Mouse (Mus musculus) forelimb bud, embryonic 11.5 days (tissue): Measurements from ENCODE around the gene Lypd5.

Source experiments
- DNase-seq: peaks from one replicate; pipeline ENCODE4 v3.0.0-alpha.2; 2012; ENCODE audit warnings: low read depth, low spot score

Gene Lypd5

GRCm38 (mm10) chr7:24359269-24359668 lies 10.3 kb downstream of the Lypd5 start:
- DNase-seq = peak; percentile 66

- DNase-seq = no peak
Observed at GRCm38 (mm10) chr7:24361001-24361400, 12.0 kb downstream of the Lypd5 start.

- no peak for DNase-seq
Observed at GRCm38 (mm10) chr7:24363228-24363627, 14.2 kb downstream of the Lypd5 start.

- peak; percentile 89 for DNase-seq
Observed at GRCm38 (mm10) chr7:24364827-24365226, 15.8 kb downstream of the Lypd5 start.

- no peak for DNase-seq
Observed at GRCm38 (mm10) chr7:24365258-24366014, 16.4 kb downstream of the Lypd5 start.

- no peak for DNase-seq
Observed at GRCm38 (mm10) chr7:24366716-24367632, 18.0 kb downstream of the Lypd5 start.

GRCm38 (mm10) chr7:24368226-24368625 lies 19.2 kb downstream of the Lypd5 start:
- no peak for DNase-seq

- DNase-seq = no peak
Observed at GRCm38 (mm10) chr7:24368946-24369345, 19.9 kb downstream of the Lypd5 start.

GRCm38 (mm10) chr7:24369731-24370541 lies 20.9 kb downstream of the Lypd5 start, which contains the start of gene Kcnn4:
Kcnn4 (plus strand) TSS chr7:24370263.
- no peak for DNase-seq

GRCm38 (mm10) chr7:24371012-24371808 lies 22.2 kb downstream of the Lypd5 start:
- DNase-seq = no peak

GRCm38 (mm10) chr7:24371809-24372145 lies 22.8 kb downstream of the Lypd5 start:
- DNase-seq = no peak

GRCm38 (mm10) chr7:24372300-24372699 lies 23.3 kb downstream of the Lypd5 start:
- no peak for DNase-seq

- DNase-seq = no peak
Observed at GRCm38 (mm10) chr7:24372786-24373185, 23.8 kb downstream of the Lypd5 start.

- no peak for DNase-seq
Observed at GRCm38 (mm10) chr7:24373538-24374379, 24.8 kb downstream of the Lypd5 start.

GRCm38 (mm10) chr7:24376456-24376855 lies 27.5 kb downstream of the Lypd5 start:
- no peak for DNase-seq

GRCm38 (mm10) chr7:24377091-24377865 lies 28.3 kb downstream of the Lypd5 start:
- DNase-seq = no peak

- DNase-seq = peak; percentile 79
Observed at GRCm38 (mm10) chr7:24378049-24378701, 29.2 kb downstream of the Lypd5 start.

GRCm38 (mm10) chr7:24379934-24380333 lies 30.9 kb downstream of the Lypd5 start:
- peak; percentile 62 for DNase-seq

GRCm38 (mm10) chr7:24380370-24380769 lies 31.4 kb downstream of the Lypd5 start:
- no peak for DNase-seq
